Mouse (Mus musculus): ENCODE data around the gene Lepr.
"Not testable (repeated sequence)": the region's sequence is repeated elsewhere in the genome, so short reads cannot be mapped to it uniquely, and the experiment has no call there.

The Lepr gene

GRCm38 (mm10) chr4:101715805-101716204, 1.4 kb upstream of the Lepr start:
- no peak for DNase-seq (ENCODE audit: low spot score in 2 of 2)

- no peak for DNase-seq (ENCODE audit: low spot score in 2 of 2)
Observed at GRCm38 (mm10) chr4:101718991-101719580, 1.9 kb downstream of the Lepr start.

- no peak for DNase-seq (ENCODE audit: low spot score in 2 of 2)
Observed at GRCm38 (mm10) chr4:101721705-101722104, 4.5 kb downstream of the Lepr start.

GRCm38 (mm10) chr4:101741973-101742372, 24.8 kb downstream of the Lepr start:
- DNase-seq (ENCODE audit: low spot score in 2 of 2): no peak

GRCm38 (mm10) chr4:101745534-101745933, 28.3 kb downstream of the Lepr start:
- DNase-seq (ENCODE audit: low spot score in 2 of 2): no peak

- no peak for DNase-seq (ENCODE audit: low spot score in 2 of 2)
Observed at GRCm38 (mm10) chr4:101760490-101760889, 43.3 kb downstream of the Lepr start.

- DNase-seq (ENCODE audit: low spot score in 2 of 2): not testable (repeated sequence)
Observed at GRCm38 (mm10) chr4:101843923-101844322, 126.7 kb downstream of the Lepr start, which contains the start of gene B020004J07Rik. TSS of gene B020004J07Rik (minus strand) at chr4:101844023.

- DNase-seq (ENCODE audit: low spot score in 2 of 2): no peak
Observed at GRCm38 (mm10) chr4:101850908-101851307, 133.7 kb downstream of the Lepr start.

- DNase-seq (ENCODE audit: low spot score in 2 of 2): no peak
Observed at GRCm38 (mm10) chr4:101860873-101861272, 143.7 kb downstream of the Lepr start.

- no peak for DNase-seq (ENCODE audit: low spot score in 2 of 2)
Observed at GRCm38 (mm10) chr4:101862289-101862688, 145.1 kb downstream of the Lepr start.
